Mouse (Mus musculus) liver, adult 2 months (tissue): Measurements from ENCODE around the gene Fbxl4.

ENCODE experiments used
- CTCF ChIP-seq: fragments of 200-500 bp; IDR thresholded peaks from 2 replicates; pipeline ENCODE4 v1.5.1; 2011; ENCODE audit warnings: low read depth, low read length, control low read depth
- POLR2A ChIP-seq: fragments of 200-500 bp; IDR thresholded peaks from 2 replicates; pipeline ENCODE4 v1.6.1; 2011; ENCODE audit warnings: low read length, control low read depth; ENCODE audit not compliant: insufficient read depth; ENCODE audit errors: extremely low read depth

DNA sequence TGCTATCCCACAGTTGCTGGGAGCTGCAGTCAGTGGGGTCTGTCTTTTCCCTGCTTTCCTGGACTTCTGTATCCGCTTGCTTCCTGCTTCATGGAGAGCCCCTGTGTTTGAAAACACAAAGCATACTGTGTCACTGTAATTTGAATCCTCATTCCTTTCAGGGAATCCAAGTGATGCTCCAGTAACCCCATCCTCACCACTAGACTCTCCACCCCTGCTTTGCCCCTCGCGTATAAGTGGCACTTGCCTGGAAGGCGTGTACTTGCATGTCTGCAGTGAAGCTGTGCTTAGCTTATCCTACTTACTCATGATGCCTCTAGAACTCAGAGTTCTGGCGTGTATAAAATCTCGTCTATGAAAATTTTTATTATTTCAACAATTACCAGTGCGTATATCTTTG lies 32.7 kb downstream of the Fbxl4 start:
- no peak for TF ChIP-seq CTCF
- TF ChIP-seq POLR2A: no peak
